Comparison of ENCODE assay signal across 8 mouse cellular contexts in genomic region chr5:35628685-35629084, GRCm38 (mm10). TPM values are rescaled to one million over a fixed set of nuclear protein-coding genes. Genes with fewer than 3 reads are reported as not detected.
DNase-seq lines count a peak whose midpoint lies in the region; ATAC-seq and TF ChIP-seq lines count a peak whose summit lies in the region.

No protein-coding gene starts in this region.

- no peak for TF ChIP-seq CTCF in left cerebral cortex, adult 2 months (IDR thresholded peaks at IDR 0.05)

- no peak overlapping the region for H3K4me2 ChIP-seq in neural tube, embryonic 15.5 days

- intact Hi-C loops in left cerebral cortex, adult 2 months (cut with DNase I), result loop anchor here (5.0 kb wide), 1 partner anchor 54 kb away; no protein-coding TSS in a partner anchor

- ATAC-seq in neural tube, embryonic 15.5 days (ENCODE audit: low FRiP score), result no peak

- H3K9me3 ChIP-seq in neural tube, embryonic 15.5 days (replicated peaks), result no peaks in the 10 kb centered on the region

- no peaks in the 10 kb centered on the region for H3K4me1 ChIP-seq in neural tube, embryonic 15.5 days

- H3K9ac ChIP-seq in neural tube, embryonic 15.5 days (replicated peaks), result no peak overlapping the region

- H3K36me3 ChIP-seq in neural tube, embryonic 15.5 days, result no peaks in the 10 kb centered on the region

- H3K4me3 ChIP-seq in left cerebral cortex, adult 2 months, result no peak overlapping the region
- no peak overlapping the region for H3K4me3 ChIP-seq in neural tube, embryonic 15.5 days (replicated peaks)

- 32% methylated on average over 1 of the region's 1 CpGs for WGBS in neural tube, embryonic 15.5 days

- H3K27ac ChIP-seq in left cerebral cortex, adult 2 months, result no peak overlapping the region; the same call in 1 of the 2 replicates
- no peak overlapping the region for H3K27ac ChIP-seq in neural tube, embryonic 15.5 days (replicated peaks)

- DNase-seq in cerebellum, postnatal 14 days, result peak; percentile 41 to 65
- DNase-seq in cerebellum, adult 11-12 months, result no peak
- peak; percentile 56 for DNase-seq in retina, postnatal 1 day
- DNase-seq in retina, embryonic 14.5 days (ENCODE audit: low spot score), result no peak
- DNase-seq in left cerebral cortex, adult 2 months (ENCODE audit: extremely low spot score in 1 of 2, low spot score in 2 of 2), result peak; percentile 20 to 43
- DNase-seq in right cerebral cortex, postnatal 36 days (ENCODE audit: low spot score in 2 of 2), result peak; percentile 29 to 31
- no peak for DNase-seq in kidney, adult 8-10 months

- H3K27me3 ChIP-seq in neural tube, embryonic 15.5 days (replicated peaks), result no peaks in the 10 kb centered on the region

RNA-seq across cellular contexts. Expression of gene Acox3, which starts 45.8 kb away (rescaled TPM):
- total RNA-seq in left cerebral cortex, adult 2 months (2021), result 10 to 100 TPM; 31.6 to 32.0 TPM
- polyA plus RNA-seq in neural tube, embryonic 15.5 days (2015; fragmentation: Nextera tagmentation; extraction: Ambion mirVana), result 12.7 and 13.5 TPM in 2 replicates

RNA-seq across cellular contexts. Expression of gene Htra3, which starts 50.9 kb away (rescaled TPM):
- 1 to 10 TPM; 5.9 TPM for total RNA-seq in left cerebral cortex, adult 2 months (2021)
- 21.3 and 23.9 TPM in 2 replicates for polyA plus RNA-seq in neural tube, embryonic 15.5 days (2015; fragmentation: Nextera tagmentation; extraction: Ambion mirVana)

RNA-seq across cellular contexts. Expression of gene Trmt44, which starts 53.8 kb away (rescaled TPM):
- total RNA-seq in left cerebral cortex, adult 2 months (2021), result 1 to 10 TPM; 9.4 to 9.6 TPM
- 5.3 and 6.9 TPM in 2 replicates for polyA plus RNA-seq in neural tube, embryonic 15.5 days (2015; fragmentation: Nextera tagmentation; extraction: Ambion mirVana)

Comparison
In these comparisons a context has a peak if more than half of its experiments do, and no peak if none do; other contexts are left out.
1. DNase-seq: peak in cerebellum, postnatal 14 days (2 of 2), retina, postnatal 1 day (single experiment), left cerebral cortex, adult 2 months (2 of 2) and right cerebral cortex, postnatal 36 days (2 of 2); none in cerebellum, adult 11-12 months (single experiment), retina, embryonic 14.5 days (single experiment) and kidney, adult 8-10 months (0 of 2).